Mouse (Mus musculus): ENCODE data around the gene Ric8a. TPM values are rescaled to one million over a fixed set of nuclear protein-coding genes. Genes with fewer than 3 reads are reported as not detected.

Gene Ric8a
- total RNA-seq (2021): 10 to 100 TPM; 68.9 to 73.1 TPM
- long read RNA-seq, transcript Ric8a-201 (10 exons, 3,406 nt): major isoform, 92 of 118 reads
- long read RNA-seq, partial matches to known transcripts: 12 of 118 reads
- long read RNA-seq, other reads (novel, unspliced or antisense): 11 of 118 reads

DNA sequence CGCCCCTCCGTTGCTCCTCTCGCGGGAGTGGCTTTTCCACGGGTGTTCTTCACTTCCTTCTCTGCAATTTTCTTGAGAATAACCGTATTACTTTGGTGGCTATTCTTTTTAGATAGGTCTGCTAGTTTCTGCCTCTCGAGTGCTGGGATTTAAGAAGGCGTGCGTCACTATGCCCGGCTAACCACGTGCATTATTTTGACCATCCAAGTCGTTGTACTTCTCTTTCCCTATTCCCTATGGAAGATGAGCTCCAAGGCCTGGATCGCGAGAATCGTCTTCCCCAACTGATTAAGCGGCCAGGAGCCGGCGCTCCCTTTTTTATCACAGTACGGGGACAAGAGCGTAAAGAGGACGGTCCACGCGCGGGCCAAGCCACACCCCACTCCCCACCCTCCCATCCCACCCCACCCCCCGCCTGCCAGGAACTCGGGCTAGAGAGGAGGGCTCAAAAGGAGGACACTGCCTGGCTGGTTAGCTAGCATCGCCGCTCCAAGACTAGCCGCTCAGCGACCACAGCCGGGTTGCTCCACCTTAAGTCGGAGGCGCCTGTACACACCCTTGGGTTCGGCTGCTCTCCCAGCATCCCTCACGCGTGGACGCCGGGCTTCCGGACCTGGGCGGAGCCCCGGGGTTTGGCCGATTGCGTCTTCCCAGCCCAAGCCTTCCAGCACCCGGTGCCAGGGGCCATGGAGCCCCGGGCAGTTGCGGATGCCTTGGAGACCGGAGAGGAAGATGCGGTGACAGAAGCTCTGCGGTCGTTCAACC lies at the start of gene Ric8a:
TSS of gene Ric8a (plus strand) at position 173 of the 765 bp plus-strand sequence.
- peak; percentile 84 to 91 for DNase-seq (ENCODE audit: low spot score in 2 of 2)

DNA sequence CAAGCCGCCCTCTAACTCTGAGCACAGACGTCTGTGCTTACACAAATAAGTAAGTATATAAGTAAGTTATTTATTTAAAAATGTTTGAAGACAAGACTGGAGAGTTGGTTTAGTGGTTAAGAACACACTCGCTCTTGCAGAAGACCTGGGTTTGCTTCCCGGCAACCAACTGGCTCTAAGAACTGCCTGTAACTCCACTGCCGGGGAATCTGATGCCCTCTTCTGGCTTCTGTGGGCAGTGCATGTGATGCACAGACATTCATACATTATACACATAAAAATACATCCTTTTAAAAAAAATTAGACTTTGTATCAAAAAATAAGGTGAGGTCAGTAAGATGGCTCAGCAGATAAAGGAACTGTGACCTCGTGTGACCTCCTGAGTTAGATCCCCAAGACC lies 46.3 kb upstream of the Ric8a start:
- no peak for DNase-seq (ENCODE audit: low spot score in 2 of 2)

DNA sequence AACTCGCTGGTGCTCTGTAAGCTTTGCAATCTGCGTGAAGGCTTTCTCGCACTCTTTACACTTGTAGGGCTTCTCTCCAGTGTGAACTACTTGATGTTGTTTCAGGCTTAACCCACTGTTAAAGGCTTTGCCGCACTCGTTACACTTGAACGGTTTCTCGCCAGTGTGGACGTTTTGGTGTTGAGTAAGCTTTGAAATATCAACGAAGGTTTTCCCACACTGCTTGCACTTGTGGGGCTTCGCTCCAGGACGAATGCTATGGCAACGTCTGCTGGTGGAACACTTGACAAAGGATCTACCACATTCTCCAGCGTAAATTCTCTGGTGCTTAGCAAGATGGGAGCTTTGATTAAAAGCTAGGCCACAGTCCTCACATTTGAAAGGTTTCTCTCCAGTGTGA lies 45.0 kb upstream of the Ric8a start:
- peak in 1 of 2 experiments; percentile 57 for DNase-seq (ENCODE audit: low spot score in 2 of 2)

DNA sequence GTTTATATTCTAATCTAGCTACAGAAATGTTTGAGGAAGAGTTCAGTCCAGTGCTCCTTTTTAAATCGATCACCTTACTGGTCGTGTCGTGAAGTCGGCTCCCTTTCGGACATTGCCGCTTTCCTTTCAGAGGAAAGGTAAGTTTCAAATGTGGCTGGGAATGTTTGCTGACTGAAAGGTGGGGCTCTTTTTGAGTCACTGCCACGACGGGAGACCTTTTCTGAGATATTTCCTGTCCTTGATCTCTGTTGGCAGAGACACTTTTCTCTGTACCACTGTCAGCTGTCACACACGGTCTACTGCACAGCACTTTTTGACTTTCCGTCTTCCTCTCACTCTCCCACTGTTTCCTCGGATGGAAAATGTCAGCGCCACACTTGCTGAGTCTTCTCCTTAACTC lies 43.9 kb upstream of the Ric8a start:
- no peak for DNase-seq (ENCODE audit: low spot score in 2 of 2)

DNA sequence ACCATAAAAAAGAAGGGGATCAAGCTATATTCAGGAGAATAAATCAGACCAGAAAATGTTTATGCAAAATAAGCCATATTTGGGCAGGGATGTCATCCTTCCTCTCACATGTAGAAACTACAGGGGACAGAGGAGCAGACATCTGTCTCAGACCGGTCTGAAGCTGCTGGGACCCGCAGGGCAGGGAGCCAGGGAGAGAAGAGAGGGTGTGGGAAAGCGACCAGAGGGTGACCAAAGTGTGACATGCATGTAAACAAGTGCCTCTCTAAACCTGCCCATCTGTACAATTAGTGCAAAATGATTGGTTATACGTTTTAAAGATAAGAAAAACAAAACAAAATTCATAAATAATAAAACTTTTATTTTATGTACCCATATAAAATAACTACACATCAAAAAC lies 36.6 kb upstream of the Ric8a start:
- DNase-seq (ENCODE audit: low spot score in 2 of 2): no peak

DNA sequence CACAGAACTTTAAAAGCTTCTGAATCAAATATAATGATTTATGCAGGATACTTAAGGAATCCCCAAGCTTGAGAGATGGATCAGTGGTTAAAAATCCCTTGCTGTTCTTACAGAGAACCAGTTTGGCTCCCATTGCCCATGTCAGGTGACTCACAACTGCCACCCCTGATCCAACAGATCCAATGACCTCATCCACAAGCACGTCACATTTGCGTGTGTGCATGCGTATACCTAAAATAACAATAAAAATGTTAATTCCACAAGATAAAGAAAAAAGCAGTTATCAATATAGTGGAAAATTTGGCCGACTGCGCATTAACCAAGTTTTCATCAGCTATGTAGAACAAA lies 35.5 kb upstream of the Ric8a start:
- no peak for DNase-seq (ENCODE audit: low spot score in 2 of 2)

DNA sequence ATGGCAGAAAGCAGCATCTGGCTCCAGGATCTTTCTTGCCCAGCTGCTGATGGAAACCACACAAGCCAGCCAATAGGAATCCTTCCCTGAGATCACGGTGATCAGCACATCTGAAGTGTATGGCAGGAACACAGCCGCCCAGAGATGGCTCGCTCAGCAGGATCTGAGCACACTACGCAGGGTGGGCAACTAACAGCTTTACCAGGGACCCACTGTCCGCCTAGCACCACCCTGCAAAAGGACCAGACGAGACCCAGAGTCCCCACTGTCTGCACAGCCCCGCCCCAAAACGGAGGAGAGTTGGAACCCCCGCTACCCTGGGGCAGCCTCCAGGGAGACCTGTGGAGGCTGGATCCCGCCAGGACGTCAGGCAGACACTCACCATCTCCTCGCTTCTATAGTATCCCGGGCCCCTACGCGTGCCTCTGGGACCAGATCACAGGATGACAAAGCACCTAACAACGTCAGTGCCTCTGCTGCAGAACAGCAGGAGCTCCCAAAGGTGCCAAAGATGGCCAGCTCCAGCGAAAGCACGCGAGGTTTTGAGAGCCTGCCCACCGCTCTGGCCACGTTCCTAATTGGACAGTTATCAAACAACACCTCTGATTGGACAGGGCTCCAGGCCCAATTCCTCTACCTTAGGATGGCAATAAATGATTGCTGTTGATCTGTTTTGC lies 35.0 kb upstream of the Ric8a start, which contains the start of gene Zfp941:
TSS of gene Zfp941 (minus strand) at position 526 of the 677 bp plus-strand sequence.
- peak; percentile 54 to 57 for DNase-seq (ENCODE audit: low spot score in 2 of 2)

DNA sequence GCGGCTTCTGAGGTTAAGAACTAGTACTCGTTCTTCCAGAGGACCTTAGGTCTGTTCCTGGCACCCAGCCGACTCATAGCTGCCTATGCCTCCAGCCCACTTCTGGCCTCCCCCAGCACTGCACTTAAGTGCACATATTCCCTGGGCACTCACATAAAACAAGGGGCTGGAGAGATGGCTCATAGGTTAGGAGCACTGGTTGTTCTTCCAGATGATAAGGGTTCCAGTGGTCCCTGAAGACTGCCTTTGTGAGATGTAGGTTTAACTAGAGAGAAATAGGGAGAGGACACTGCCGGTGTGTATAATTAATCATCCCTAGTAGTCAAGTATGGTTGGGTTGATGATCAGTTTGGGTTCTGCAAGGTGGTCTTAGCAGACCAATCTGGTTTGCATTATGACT lies 34.0 kb upstream of the Ric8a start:
- no peak for DNase-seq (ENCODE audit: low spot score in 2 of 2)

DNA sequence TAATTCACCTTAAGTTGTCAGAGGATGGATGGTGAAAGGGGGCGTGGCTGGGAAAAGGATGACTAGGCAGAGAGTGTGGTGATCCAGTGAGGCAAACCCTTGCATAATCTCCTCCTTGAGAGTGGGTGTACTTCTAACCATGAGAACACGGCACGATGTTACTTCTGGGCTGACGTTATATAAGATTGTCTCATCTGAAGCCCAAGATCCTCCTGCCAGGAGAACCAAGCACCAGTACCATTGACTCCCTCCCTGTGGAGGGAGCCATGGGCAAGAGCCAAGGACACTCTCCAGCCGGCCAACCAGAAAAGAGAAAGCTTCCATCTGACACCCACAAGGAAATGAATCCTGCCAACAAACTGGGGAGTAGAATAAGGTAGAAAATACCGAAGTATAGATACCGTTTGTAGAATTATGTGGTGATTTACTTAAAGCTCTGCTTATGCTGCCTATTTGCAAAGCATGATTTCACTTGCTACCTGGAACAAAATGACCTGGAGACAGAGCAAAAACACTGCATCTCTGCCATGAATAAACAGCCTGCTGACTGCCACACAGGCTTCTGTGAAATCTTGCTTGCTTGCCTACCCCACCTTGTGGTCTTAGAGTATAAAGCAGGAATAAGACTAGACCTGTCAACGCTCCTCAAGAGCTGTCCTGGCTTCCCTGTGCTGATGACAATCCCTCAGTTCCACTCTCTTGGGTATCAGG lies 28.4 kb upstream of the Ric8a start:
- peak; percentile 59 to 84 for DNase-seq (ENCODE audit: low spot score in 2 of 2)

DNA sequence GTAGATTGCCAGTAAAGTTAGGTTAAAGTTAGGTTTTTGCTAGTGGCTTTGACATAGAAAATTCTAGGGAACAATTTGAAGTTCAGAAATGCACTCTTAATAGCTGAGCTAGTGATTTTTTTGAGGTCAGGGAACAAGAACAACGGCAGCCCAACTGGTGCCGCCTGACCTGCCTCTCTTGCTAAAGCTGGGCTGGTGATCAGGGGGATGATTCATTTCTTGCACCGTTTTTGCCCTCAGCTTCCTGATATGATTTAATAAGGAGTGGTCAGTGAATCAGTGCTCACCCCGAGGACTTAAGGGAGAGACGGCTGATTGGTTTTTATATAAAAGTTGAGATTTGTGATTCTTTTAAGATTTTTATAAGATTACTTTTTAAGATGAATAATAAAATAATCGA lies 25.3 kb upstream of the Ric8a start:
- no peak for DNase-seq (ENCODE audit: low spot score in 2 of 2)

DNA sequence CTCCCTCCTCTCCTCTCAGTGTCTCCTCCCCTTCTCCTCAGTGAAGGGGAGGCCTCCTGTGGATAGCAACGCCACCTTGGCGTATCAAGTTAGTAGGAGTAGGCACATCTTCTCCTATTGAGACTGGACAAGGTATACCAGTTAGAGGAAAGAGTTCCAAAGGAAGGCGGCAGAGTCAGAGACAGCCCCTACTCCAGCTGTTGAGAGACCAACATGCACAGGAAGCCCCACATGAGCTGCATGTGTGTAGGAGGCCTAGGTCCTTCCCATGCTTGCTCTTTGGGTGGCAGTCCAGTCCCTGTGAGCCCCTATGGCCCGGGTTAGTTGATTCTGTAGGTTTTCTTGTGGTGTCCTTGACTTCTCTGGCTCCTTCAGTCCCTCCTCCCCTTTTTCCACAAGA lies 23.4 kb upstream of the Ric8a start:
- DNase-seq (ENCODE audit: low spot score in 2 of 2): no peak

DNA sequence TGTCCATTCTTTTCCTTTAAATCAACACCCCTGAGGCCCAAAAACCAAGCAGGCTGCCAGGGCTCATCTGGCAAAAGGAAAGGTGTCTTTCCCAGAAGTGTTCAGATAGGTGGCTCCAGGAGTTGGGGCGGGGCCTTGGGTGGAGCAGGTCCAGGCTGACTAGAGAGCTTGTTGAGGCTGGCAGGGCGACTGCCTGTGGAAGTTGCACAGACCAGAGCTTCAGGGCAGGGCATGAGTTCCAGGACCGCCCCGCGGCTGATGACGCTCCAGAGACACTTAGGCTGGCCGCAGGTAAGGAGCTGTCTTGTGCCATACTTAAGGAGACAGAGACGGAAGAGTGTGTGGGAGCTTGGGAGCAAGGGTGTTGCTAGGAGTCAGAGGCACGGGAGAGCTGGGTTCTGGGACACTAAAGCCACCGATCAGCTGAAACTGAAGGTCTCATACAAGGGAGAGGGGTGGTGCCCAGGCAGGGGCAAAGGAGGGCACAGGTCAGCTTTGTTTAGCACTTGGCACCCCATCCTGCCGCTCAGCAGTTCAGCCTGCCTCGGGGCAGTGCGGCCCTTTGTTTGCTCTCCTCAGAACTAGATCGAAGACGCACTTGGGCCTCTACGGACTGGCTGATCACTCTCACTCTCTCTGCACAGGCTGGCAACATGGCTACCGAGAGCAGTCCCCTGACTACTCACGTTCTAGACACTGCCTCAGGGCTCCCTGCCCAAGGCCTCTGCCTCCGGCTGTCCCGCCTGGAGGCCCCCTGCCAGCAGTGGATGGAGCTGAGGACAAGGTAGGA lies 21.6 kb upstream of the Ric8a start, which contains the start of gene Urah:
TSS of gene Urah (plus strand) at position 51 of the 790 bp plus-strand sequence.
- DNase-seq (ENCODE audit: low spot score in 2 of 2): no peak

DNA sequence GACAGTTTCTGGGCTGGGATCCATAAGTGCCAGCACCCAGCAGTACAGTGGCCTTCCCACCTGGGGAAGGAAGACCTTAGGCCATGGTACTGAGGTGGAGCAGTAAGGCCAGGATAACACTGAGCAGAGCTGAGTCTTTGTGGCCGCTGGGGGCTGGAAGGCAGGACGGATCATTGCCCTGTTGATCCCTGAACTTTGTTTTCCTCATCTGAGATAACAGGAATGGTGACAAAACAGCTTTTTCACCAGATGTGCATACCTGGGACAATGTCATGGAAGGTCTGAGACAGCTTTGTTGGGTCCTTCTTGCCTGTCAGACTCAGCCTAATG lies 21.0 kb upstream of the Ric8a start:
- no peak for DNase-seq (ENCODE audit: low spot score in 2 of 2)

DNA sequence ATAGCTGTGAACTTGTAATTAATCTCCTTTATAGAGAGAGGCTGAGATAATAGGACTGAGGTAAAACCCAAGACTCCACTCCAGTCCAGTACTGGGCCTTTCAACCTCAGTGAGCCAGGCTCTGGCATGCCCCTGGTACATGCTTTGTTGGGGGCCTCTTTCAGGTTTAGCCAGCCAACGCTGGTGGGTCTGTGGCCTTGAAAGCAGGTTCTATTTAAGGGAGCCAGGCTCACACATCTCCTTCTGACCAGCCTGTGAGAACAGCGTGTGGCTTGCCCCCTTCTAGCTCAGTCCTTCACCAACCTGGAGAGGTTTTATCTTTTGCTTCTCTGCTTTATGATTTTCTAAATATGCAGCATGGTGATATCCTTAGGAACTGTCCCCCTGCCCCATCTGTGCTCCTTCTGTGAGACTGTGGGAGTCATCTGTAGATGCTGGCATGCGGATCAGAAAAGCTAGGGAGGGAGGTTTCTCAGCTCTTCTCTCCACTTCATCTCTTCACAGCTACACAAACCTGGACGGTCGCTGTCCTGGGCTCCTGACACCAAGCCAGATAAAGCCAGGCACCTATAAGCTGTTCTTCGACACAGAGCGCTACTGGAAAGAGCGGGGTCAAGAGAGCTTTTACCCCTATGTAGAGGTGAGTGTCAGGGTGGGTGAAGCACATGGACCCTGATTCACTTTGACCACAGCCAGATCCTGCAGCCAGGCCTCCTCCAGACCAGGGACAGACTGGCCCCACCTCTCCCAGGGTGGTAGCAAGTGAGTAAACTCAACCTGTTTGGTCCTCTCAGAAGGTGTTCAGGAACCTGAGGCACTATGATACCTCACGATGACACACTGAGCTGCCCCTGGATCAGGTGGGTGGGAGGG lies 20.3 kb upstream of the Ric8a start:
- peak; percentile 62 to 81 for DNase-seq (ENCODE audit: low spot score in 2 of 2)

DNA sequence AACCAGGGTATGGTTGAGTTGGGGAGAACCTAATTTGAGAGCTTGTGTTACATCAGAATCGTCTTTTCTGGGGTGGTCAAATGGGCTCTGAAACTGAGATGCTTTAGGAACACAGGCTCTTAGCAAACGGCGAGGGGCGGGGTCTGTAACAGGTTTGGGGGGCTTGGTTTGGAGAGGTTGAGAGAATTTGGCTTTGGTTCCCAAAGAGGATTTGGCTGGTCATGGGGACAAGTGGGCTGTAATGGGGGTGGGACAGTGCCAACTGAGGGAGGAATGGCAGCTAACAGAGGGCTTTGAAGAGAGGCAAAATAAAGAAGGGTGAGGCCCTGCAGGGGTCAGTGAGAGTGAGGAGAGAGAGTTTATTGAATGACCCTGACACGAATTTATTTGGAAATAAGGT lies 17.2 kb upstream of the Ric8a start:
- no peak for DNase-seq (ENCODE audit: low spot score in 2 of 2)

DNA sequence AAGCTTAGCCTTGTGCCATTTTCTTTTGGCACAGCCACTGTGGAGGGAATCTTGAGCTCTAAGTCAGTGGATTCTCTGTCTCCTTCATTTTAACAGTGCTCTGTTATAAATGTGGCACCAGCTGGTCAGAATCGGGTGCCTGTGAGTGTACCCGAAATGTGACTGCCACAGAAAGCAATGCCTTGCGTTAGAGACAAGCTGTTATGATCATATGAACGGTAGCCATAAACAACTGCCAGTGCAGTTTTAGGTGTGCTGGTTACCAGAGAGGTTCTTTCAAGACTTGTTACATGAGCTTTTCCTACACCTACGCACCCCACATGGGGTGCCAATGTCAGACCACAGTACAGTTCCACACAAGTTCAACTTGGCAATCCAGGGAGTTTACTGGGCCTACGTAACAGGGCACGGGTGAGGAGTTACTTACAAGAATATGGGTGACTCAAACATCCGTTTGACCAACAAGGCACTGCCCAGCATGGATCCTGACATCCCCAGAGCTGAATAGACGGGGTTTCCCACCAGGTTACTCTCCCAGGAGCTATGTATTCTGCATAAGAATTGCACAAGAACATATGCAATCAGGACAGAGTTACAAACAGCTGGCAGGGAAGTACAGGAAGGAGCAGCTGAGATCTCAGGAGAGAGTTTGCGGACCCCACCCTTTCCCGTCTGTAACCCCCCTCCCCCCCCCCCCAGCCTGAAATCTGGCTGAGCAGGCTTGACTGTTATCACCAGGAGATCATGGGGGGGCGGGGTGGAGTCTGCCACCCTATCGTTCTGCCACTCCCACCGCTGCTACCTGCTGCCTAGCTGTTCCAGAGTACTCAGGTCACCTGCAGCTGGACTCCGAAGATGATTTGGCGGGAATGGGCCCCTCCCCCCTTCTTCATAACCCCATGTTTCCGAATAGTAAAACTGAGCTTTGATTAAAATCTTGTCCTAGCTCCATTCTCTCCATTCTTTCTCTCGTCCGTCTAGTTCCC lies 15.7 kb upstream of the Ric8a start:
- peak in 1 of 2 experiments; percentile 67 for DNase-seq (ENCODE audit: low spot score in 2 of 2)

DNA sequence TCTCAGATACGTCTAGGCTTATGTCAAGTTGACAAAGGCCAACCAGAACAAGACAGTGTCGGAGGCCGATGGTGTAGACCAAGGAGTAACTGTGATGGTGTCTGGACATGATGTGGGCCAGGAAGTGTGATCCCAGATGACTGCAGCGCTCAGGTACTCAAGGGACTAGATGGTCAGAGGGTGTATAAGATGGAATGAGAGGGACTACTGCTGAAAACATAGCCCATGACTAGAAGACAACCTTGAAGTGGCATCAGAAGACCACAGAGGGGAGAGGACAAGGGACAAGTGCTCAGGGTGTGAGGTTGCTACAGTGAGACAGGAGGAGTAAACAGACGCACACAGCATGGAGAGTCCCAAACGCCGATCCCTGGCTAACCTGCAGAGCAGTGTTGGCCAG lies 13.0 kb upstream of the Ric8a start:
- DNase-seq (ENCODE audit: low spot score in 2 of 2): no peak

DNA sequence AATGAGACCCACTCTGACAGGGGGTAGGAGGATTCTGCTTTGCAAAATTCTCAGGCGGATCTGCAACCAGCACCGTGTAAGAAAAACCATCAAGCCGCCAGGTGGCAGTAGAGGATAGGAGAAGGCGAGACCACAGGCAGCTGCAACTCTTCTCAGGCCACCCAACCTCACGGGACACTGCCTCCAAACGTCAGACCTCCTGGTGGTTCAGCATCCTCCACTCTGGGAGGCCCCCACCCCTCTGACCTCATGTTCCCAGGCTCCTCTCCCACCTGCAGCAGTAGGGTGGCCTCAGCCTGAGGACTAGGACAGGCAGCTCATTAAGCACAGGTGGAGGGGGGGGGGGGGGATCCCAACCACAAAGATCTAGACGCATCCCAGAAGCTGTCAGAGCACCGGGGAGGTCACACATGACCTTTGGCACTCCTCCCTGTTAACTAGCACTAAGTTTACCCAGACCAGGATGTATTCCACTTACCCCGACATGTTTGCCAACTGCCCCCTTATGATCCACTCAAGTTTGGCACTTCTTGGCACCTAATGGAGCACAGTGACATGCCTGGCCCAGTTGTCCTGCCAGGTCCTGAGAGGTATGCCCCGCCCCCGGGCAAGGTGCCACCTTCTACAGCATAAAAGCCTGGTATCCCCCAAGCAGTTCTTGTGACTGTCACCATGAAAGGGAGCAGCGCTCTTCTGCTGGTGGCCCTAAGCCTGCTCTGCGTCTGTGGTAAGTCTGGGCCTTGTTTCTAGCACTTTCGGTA lies 11.7 kb upstream of the Ric8a start, which contains the start of gene Scgb1c1:
TSS of gene Scgb1c1 (plus strand) at position 643 of the 761 bp plus-strand sequence.
- peak; percentile 77 to 92 for DNase-seq (ENCODE audit: low spot score in 2 of 2)
